Mouse (Mus musculus): Measurements from ENCODE around the gene Irgc1.
A peak's percentile ranks its signal among the peaks of the same experiment; 100 is the strongest.

Gene Irgc1

GRCm38 (mm10) chr7:24398364-24398913 lies 53.7 kb downstream of the Irgc1 start:
- no peak for DNase-seq

GRCm38 (mm10) chr7:24396832-24397231 lies 55.3 kb downstream of the Irgc1 start:
- no peak for DNase-seq

- peak; percentile 47 to 63 for DNase-seq
Observed at GRCm38 (mm10) chr7:24394475-24395161, 57.5 kb downstream of the Irgc1 start.

- DNase-seq, result peak in 1 of 2 experiments; percentile 3
Observed at GRCm38 (mm10) chr7:24394054-24394453, 58.0 kb downstream of the Irgc1 start.

DNA sequence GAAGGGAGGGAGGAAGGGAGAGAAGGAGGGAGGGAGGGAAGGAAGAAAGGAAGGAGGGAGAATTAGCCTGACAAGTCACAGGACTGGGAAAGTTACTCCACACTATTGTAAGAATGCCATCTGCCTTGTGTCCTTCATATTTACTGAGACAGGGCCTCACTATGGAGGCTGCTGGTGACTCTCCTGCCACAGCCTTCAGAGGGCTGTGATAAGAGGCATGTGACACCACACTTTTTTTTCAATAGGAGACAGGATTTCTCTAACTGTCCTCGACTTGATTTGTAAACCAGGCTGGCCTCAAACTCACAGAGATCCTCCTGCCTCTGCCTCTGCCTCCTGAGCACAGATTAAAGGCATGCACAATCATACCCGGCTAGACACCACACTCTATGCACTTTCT lies 60.4 kb downstream of the Irgc1 start:
- DNase-seq, result no peak

DNA sequence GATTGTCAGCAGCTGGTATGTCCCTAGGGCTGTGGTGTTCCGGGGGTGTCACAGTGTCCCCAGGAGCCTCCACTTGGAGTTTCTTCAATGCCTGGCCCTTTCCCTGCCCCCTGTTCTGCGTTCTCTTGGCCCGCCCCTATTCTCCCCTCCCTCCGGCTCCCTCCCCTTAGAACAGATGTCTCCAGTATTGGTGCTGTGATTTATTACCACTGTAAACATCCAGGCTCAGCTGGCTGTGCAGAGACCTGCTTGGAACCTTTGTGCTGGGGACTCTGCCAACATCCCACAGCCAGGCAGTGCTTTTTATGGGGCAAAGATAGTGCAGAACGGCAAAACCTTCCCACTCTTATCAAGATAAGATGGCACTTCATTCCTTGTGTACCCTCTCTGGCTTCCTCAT lies 61.0 kb downstream of the Irgc1 start:
- no peak for DNase-seq

- no peak for DNase-seq
Observed at GRCm38 (mm10) chr7:24390512-24390911, 61.6 kb downstream of the Irgc1 start.

GRCm38 (mm10) chr7:24389516-24390187 lies 62.4 kb downstream of the Irgc1 start:
- DNase-seq, result peak in 1 of 2 experiments; percentile 5

DNA sequence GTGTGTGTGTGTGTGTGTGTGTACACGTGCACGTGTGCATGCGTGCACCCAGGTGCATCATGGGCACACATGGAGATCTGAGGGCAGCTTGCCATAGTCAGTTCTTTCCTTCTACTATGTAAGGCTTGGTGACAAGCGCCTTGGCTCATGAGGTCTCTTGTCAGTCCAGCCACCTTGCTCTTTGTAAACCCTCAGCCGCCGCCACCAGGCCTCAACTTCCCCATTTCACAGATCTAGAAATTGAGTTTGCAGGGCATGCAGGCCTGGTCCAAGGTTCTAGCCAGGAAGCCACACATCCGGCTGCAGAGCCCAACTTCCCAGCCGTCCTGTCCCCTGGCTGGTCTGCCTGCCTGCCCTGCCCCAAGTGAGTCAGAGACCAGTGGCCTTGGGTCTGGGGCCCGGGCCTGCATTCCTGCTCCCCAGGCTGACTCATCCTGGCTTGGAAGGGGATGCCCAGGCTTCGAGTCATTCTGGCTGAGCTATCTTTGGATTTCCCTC lies 65.0 kb downstream of the Irgc1 start:
- peak in 1 of 2 experiments; percentile 22 for DNase-seq

- peak; percentile 83 to 86 for DNase-seq
Observed at GRCm38 (mm10) chr7:24384827-24385226, 67.3 kb downstream of the Irgc1 start.

DNA sequence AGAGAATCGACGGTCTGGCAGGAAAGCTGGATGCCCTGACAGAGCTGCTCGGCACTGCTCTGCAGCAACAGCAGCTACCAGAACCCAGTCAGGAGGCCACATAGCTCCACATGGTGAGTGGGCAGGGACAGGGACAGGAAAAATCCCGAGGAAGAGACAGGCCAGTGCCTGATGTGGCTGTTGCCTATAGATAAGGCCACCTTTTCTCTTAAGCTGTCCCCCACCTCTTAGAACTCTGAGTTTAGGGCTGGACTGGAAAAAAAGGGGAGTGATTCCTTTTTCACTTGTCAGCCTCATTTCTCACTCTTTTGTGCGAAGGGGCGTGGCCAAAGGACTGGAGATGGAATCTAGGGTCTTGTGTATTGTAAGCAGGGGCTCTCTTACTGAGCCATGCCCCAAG lies 68.0 kb downstream of the Irgc1 start:
- peak in 1 of 2 experiments; percentile 37 for DNase-seq

DNA sequence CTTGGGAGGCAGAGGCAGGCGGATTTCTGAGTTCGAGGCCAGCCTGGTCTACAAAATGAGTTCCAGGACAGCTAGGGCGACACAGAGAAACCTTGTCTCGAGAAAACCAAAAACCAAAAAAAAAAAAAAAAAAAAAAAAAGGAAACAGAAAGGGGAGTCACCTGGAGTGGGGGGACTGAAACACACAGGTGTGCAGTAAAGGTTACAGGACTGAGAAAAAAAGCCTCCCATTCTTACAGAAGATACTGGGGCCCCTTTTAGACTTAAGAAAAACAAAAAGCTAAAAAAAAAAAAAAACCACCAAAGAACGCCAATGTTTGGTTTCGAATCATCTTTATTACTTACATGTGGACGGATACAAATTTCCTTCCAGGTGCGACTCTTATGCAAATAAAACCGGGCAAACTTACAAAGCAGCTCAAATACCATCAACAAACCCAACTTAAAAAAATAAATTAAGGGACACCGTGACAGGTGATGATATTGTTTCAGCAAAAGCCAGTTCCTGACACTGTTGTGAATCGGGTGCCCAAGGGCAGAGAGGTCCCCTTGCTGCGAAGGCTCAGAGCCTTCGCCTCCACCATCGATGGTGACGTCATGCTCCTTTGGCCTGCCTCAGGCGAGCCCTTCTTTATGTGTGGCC lies 69.2 kb downstream of the Irgc1 start:
- DNase-seq, result no peak

Data from thymus, postnatal 36 days (tissue).